Mouse (Mus musculus) neural tube, embryonic 11.5 days (tissue): ENCODE measurements around the gene 1700001L19Rik. TPM values are rescaled to one million over a fixed set of nuclear protein-coding genes. Genes with fewer than 3 reads are reported as not detected.

Experiments used
- polyA plus RNA-seq: library from polyadenylated mRNA; unstranded; fragments of >200 nt; fragmentation: Nextera tagmentation; extraction: Ambion mirVana; gene quantifications from 2 replicates; pipeline ENCODE4 v1.2.1, GENCODE M21; 2014

The 1700001L19Rik gene
- polyA plus RNA-seq, 1 experiment from 2014 or later, result 1.3 TPM

Other genes starting within 250 kb of the 1700001L19Rik start
- gene Mtrr, start 15.3 kb upstream of the 1700001L19Rik start, polyA plus RNA-seq, result 16.9 and 21.3 TPM in 2 replicates
- gene Fastkd3, start 15.2 kb upstream of the 1700001L19Rik start, polyA plus RNA-seq, result 36.7 and 37.3 TPM in 2 replicates